Mouse (Mus musculus) embryonic facial prominence, embryonic 13.5 days (tissue): ENCODE data around the gene Pik3cd. TPM values are rescaled to one million over a fixed set of nuclear protein-coding genes. Genes with fewer than 3 reads are reported as not detected.

Experiments
- ATAC-seq: fragments of 200-750 bp; cut with Nextera tagmentation; 2 replicates; pipeline ENCODE4 v1.8.0; 2017; ENCODE audit warnings: low read depth; ENCODE audit not compliant: insufficient number of reproducible peaks, insufficient read depth, low FRiP score, low TSS enrichment
- H3K27ac ChIP-seq: fragments of 300-500 bp; sonication (generic); 2 replicates; pipeline ENCODE4 v1.5.1; 2015; ENCODE audit warnings: moderate library complexity, mild to moderate bottlenecking, inconsistent platforms
- H3K27me3 ChIP-seq: fragments of 300-500 bp; sonication (generic); 2 replicates; pipeline ENCODE4 v1.6.1; 2015; ENCODE audit warnings: mild to moderate bottlenecking, inconsistent platforms
- H3K36me3 ChIP-seq: fragments of 300-500 bp; sonication (generic); 2 replicates; pipeline ENCODE4 v1.6.1; 2015; ENCODE audit warnings: mild to moderate bottlenecking, inconsistent platforms
- H3K4me1 ChIP-seq: fragments of 300-500 bp; sonication (generic); 2 replicates; pipeline ENCODE4 v1.6.1; 2015; ENCODE audit warnings: inconsistent platforms
- H3K4me2 ChIP-seq: fragments of 300-500 bp; sonication (generic); 2 replicates; pipeline ENCODE4 v1.6.1; 2015; ENCODE audit warnings: moderate library complexity, mild to moderate bottlenecking, inconsistent platforms
- H3K4me3 ChIP-seq: fragments of 300-500 bp; sonication (generic); 2 replicates; pipeline ENCODE4 v1.5.1; 2015; ENCODE audit warnings: mild to moderate bottlenecking, inconsistent platforms
- H3K9ac ChIP-seq: fragments of 300-500 bp; sonication (generic); 2 replicates; pipeline ENCODE4 v1.6.1; 2015; ENCODE audit warnings: mild to moderate bottlenecking, inconsistent platforms
- H3K9me3 ChIP-seq: fragments of 300-500 bp; sonication (generic); 2 replicates; pipeline ENCODE4 v1.6.1; 2016; ENCODE audit warnings: inconsistent platforms
- WGBS: fragments of 180-500 bp; shearing (Covaris S2); methylation state at CpG from one replicate; pipeline ENCODE4 v1.1.7; 2015; ENCODE audit warnings: mixed read lengths; 5-methylcytosine and 5-hydroxymethylcytosine counted together
- polyA plus RNA-seq: library from polyadenylated mRNA; unstranded; fragments of >200 nt; fragmentation: Nextera tagmentation; extraction: Ambion mirVana; gene quantifications from 2 replicates; pipeline ENCODE4 v1.2.1, GENCODE M21; 2015

Gene Pik3cd
- polyA plus RNA-seq, 1 experiment from 2014 or later = 4.4 TPM

DNA sequence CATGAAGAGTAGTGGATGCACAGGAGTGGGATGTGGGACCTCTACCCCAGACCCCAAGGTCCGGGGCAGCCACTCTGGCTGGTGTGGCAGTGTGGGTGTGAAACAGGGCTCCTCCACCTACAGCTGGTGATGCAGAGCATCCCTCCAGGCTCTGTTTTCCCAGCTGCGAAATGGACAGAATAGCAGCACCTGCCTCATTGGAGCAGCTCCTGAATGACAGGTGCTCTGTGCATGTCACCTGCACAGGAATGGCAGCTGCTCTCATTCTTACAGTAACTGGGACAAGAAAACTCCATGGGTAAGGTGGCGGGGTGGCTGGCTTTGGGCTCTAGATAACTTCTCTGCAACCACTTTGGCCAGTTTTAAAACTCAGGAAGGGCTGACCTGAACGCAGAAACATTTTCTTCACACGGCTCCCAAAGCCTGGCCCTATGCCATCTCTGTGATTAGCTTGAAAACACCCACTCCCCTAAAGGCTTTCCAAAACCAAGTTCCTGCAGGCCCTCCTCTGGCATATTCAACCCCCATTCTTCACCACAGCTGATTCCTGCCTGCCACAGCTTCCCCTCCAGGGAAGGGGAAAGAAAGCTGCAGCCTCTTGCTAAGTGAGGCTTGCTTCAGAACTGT is 33.4 kb upstream of the Pik3cd start:
- H3K4me2 ChIP-seq = peak overlapping the region; percentile 97
- peak overlapping the region; percentile 93; the same call in 1 of the 2 replicates for H3K4me3 ChIP-seq
- ATAC-seq = no peak
- no peaks in the 10 kb centered on the region for H3K9me3 ChIP-seq
- peak overlapping the region; percentile 49; the same call in 1 of the 2 replicates for H3K9ac ChIP-seq
- no peak overlapping the region for H3K27ac ChIP-seq
- no peaks in the 10 kb centered on the region for H3K27me3 ChIP-seq
- peaks cover 58% of the 10 kb centered on the region for H3K4me1 ChIP-seq
- 81% methylated on average over 5 of the region's 5 CpGs for WGBS
- peaks cover 12% of the 10 kb centered on the region for H3K36me3 ChIP-seq

DNA sequence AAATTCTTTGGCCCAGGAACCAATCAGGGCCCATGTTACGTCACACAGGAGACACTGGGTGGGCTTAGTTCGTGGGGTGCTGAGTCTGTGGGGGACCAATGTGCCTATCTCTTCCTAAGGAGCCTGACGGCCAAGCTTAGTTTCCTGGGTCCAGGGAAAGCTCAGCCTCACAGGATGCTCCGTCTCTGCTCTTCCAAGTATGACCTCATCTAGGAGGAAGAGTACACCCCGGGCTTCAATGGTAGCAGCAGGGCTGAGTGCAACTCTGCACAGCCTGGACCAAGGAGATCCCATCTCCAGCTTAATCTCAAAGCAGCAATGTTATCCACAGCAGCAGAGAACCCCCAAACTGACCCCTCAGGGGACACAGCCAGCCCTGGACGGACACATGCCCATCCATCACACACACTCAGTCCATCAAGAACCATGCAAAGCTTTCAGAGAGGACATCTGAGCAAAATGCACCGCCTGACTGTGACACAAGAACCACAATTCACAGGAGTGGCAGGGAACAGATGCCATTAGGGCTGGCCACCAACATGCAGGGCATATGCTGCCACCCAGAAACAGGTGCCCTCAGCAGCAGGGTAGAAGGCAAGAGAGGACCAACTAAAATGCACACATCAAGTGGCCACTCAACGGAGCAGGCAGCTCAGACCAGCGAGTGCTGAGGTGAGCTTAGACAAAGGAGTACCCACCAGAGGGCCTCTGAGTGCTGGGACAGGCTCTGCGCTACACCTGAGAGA is 32.5 kb upstream of the Pik3cd start:
- Histone ChIP-seq H3K4me1 (peaks cover 59% of the 10 kb centered on the region), H3K36me3 (peaks cover 16% of the 10 kb centered on the region), H3K9ac (0 out of 2 replicates have a peak overlapping the region, but pooled peaks have one; percentile 40), H3K27me3 (no peaks in the 10 kb centered on the region), H3K4me3 (no peak overlapping the region), H3K9me3 (no peaks in the 10 kb centered on the region), H3K27ac (no peak overlapping the region), H3K4me2 (no peak overlapping the region)
- ATAC-seq = no peak
- WGBS = 85% methylated on average over 10 of the region's 10 CpGs

DNA sequence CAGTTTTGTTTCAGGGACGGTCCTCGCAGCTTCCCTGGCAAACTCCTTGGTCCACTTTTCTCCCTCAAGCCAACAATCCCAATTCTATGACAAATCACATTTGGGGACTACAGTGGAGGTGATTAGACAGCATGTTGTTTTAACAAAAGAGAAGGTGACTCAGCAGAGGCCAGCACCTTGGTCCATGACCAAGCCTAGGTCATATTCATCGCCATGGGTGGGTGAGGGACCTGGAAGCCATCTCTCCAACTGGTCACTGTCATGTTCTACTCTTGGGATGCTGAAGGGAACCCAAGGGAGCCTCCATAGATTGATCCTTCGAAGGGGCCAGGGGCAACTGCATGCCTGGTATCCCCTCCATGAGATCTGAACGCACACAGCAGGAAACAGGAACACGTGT is 31.9 kb upstream of the Pik3cd start:
- Histone ChIP-seq H3K9ac (peak overlapping the region; percentile 54), H3K27me3 (no peaks in the 10 kb centered on the region), H3K4me2 (no peak overlapping the region), H3K4me3 (no peak overlapping the region), H3K36me3 (peaks cover 23% of the 10 kb centered on the region), H3K4me1 (peaks cover 60% of the 10 kb centered on the region), H3K27ac (peak overlapping the region; percentile 51; the same call in 1 of the 2 replicates), H3K9me3 (no peaks in the 10 kb centered on the region)
- WGBS = 82% methylated on average over 6 of the region's 6 CpGs
- no peak for ATAC-seq

DNA sequence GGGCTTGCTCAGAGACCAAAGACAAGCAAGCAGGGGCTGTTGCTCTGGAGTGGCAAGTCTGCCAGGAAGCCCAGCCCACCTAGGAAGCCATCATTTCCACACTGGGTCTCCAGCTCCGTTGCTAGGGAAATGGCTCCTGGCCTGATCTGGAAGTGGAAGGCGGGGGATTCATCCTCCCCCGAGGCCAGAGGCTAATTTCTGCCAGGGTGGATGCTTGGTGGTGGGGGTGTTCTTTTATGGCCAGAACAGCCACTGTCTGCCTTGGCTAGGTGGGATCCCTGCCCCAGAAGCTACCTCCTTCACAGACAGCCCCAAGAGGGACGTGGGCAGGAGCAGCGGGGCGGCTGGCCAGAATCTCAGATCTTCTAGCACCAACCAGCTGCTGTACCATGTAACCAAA is 31.4 kb upstream of the Pik3cd start:
- Histone ChIP-seq H3K9ac (peak overlapping the region; percentile 54), H3K4me1 (peaks cover 64% of the 10 kb centered on the region), H3K4me2 (peak overlapping the region; percentile 7), H3K9me3 (no peaks in the 10 kb centered on the region), H3K36me3 (peaks cover 28% of the 10 kb centered on the region), H3K4me3 (no peak overlapping the region), H3K27ac (peak overlapping the region; percentile 51), H3K27me3 (no peaks in the 10 kb centered on the region)
- WGBS = 40% methylated on average over 6 of the region's 6 CpGs
- no peak for ATAC-seq

DNA sequence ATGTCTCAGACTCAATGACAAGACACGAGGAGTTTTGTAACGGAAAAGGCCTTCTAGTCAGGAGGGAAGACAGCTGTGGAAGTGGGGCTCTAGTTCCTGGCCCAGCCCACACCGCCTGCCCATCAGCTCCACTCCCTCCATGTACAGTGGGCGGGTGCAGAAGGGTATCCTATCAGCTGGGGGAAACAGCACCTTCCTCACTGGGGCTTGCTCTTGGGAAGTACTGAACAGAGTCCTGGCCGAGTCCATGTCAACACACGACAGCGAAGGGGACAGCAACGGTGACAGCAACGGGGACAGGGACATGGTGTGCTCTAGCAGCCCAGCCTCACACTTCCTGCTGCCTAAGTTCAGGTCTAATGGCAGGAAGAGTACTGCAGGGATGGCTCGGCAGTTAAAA is 30.4 kb upstream of the Pik3cd start:
- H3K27ac ChIP-seq = no peak overlapping the region
- no peak overlapping the region for H3K4me2 ChIP-seq
- no peak for ATAC-seq
- no peaks in the 10 kb centered on the region for H3K27me3 ChIP-seq
- H3K36me3 ChIP-seq = peaks cover 38% of the 10 kb centered on the region
- WGBS = 71% methylated on average over 10 of the region's 10 CpGs
- no peak overlapping the region for H3K4me3 ChIP-seq
- peaks cover 57% of the 10 kb centered on the region for H3K4me1 ChIP-seq
- peak overlapping the region; percentile 11; the same call in 1 of the 2 replicates for H3K9ac ChIP-seq
- no peaks in the 10 kb centered on the region for H3K9me3 ChIP-seq

DNA sequence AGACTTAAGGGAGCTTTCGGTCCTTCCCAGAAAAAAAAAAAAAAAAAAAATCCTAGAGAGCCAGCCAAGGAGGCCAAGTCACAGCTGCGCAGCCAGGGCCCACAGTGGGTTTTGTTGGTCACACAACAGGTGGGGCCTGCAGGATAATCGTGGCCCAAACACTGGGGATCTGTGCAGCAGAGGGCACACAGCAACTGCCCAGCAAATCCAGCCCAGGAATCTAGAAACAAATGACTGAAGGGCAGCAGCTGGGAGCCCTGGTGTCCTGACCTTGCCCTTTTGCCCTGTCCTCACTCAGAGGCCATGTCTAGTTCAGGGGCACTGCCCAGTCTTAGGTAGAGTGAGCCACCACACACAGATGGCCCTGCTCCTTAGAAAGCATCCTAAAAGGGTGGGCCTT is 29.9 kb upstream of the Pik3cd start:
- Histone ChIP-seq H3K27ac (no peak overlapping the region), H3K4me3 (no peak overlapping the region), H3K4me1 (peaks cover 57% of the 10 kb centered on the region), H3K27me3 (no peaks in the 10 kb centered on the region), H3K36me3 (peaks cover 42% of the 10 kb centered on the region), H3K9ac (0 out of 2 replicates have a peak overlapping the region, but pooled peaks have one; percentile 11), H3K9me3 (no peaks in the 10 kb centered on the region), H3K4me2 (no peak overlapping the region)
- 89% methylated on average over 3 of the region's 3 CpGs for WGBS
- no peak for ATAC-seq

DNA sequence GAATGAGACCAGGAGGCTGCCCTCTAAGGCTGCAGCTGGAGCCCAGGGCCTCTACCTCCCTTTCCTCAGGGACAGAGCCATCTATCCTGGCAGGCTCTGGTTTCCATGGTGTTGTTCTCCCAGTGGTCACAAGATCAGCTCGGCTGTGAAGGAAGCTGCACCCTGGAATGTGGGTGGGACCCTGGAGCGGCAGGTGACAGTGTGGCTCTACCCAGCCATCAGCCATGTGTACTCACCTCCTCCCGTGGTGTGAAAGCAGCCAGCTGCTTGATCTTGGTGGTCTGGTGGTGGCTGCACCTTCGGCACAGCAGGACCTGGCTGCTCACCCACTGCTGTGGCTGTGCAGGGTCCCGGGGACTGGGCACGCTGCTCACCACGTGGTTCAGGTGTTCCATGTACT is 28.5 kb upstream of the Pik3cd start:
- Histone ChIP-seq H3K4me3 (no peak overlapping the region), H3K4me2 (no peak overlapping the region), H3K9ac (no peak overlapping the region), H3K27me3 (no peaks in the 10 kb centered on the region), H3K9me3 (no peaks in the 10 kb centered on the region), H3K36me3 (peaks cover 57% of the 10 kb centered on the region), H3K27ac (no peak overlapping the region), H3K4me1 (peaks cover 43% of the 10 kb centered on the region)
- no peak for ATAC-seq
- 85% methylated on average over 7 of the region's 7 CpGs for WGBS

DNA sequence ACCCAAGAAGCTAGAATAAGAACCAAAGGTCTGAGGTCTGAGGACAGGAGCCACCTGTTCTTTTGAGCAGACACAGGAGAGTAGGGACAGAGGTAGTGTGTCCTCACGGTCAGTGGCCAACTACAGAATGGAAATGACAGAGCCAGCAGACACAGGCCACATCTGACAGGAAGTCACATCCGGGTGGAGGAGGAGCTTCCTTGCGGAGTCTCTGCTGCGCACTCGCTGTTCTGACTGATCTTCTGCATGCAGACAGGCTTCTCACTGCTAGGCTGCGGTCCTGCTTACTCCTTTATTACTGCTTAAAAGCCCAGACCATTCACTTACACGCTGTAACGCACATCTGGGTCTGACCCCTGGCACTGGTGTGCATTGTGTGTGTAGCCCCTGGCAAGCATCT is 26.4 kb upstream of the Pik3cd start:
- peaks cover 77% of the 10 kb centered on the region for H3K36me3 ChIP-seq
- WGBS = 66% methylated on average over 8 of the region's 8 CpGs

DNA sequence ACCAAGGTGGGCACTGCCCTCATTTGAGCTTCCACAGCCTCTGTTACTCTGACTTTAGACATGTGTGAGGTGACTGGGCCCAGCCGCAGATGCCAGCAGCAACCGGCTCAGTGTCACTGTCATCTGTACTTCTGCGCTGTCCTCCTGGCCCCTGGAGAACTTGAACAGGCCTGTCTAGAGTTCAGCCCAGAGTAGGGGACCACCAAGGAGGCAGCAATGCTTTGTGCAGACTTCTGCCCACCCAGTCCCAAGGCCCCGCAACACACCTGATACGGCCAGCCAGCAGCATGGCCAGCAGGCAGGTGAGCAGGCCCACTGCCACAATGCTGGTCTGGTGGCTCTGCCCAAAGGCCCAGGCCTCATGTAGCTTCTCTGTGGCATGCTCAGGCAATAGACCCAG is 25.3 kb upstream of the Pik3cd start:
- Histone ChIP-seq H3K9me3 (no peaks in the 10 kb centered on the region), H3K4me2 (no peak overlapping the region), H3K27me3 (no peaks in the 10 kb centered on the region), H3K36me3 (peaks cover 81% of the 10 kb centered on the region), H3K4me1 (peaks cover 19% of the 10 kb centered on the region), H3K4me3 (no peak overlapping the region), H3K9ac (0 out of 2 replicates have a peak overlapping the region, but pooled peaks have one; percentile 2), H3K27ac (no peak overlapping the region)
- WGBS = 95% methylated on average over 5 of the region's 5 CpGs
- ATAC-seq = no peak

More for the DNA sequence above, 26.4 kb upstream of the Pik3cd start:
- Histone ChIP-seq H3K4me3 (no peak overlapping the region), H3K4me2 (no peak overlapping the region), H3K9me3 (no peaks in the 10 kb centered on the region), H3K27me3 (no peaks in the 10 kb centered on the region), H3K4me1 (peaks cover 31% of the 10 kb centered on the region), H3K9ac (no peak overlapping the region), H3K27ac (no peak overlapping the region)
- ATAC-seq = no peak

DNA sequence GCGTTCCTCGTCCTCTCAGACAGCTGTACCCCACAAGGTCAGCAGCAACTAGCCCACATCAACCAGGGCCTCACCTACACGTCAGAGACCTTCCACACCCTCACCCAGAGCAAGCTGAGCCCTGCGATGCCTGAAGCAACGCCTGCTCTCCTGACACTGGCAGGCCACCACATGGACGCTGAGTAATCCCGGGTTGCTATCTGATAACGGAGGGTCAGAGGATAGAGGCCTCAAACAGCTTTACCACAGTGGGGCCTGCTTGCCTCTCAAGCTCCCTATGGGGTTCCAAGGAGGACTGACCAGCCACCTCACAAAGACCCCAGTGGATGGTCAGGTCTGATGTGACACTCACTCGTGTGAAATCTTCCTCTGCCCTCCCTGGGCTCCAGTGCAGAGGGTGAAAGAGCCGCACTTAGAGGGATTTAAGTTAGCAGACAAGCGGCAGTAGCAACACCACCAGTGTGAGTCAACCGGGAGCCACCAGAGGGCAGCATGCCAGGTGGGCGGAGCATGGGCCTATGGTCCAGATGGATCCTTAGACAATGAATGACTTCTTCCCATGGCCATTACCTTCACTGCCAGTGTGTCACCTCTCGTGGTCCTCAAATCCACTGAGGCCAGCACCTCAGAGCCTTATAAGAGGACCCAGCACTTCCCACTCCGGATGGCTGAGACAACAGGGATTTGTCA is 23.4 kb upstream of the Pik3cd start:
- WGBS = 66% methylated on average over 15 of the region's 15 CpGs
- Histone ChIP-seq H3K4me3 (no peak overlapping the region), H3K4me2 (no peak overlapping the region), H3K9ac (no peak overlapping the region), H3K27me3 (no peaks in the 10 kb centered on the region), H3K36me3 (peaks cover 88% of the 10 kb centered on the region), H3K4me1 (peaks cover 14% of the 10 kb centered on the region), H3K9me3 (no peaks in the 10 kb centered on the region), H3K27ac (no peak overlapping the region)
- ATAC-seq = no peak

DNA sequence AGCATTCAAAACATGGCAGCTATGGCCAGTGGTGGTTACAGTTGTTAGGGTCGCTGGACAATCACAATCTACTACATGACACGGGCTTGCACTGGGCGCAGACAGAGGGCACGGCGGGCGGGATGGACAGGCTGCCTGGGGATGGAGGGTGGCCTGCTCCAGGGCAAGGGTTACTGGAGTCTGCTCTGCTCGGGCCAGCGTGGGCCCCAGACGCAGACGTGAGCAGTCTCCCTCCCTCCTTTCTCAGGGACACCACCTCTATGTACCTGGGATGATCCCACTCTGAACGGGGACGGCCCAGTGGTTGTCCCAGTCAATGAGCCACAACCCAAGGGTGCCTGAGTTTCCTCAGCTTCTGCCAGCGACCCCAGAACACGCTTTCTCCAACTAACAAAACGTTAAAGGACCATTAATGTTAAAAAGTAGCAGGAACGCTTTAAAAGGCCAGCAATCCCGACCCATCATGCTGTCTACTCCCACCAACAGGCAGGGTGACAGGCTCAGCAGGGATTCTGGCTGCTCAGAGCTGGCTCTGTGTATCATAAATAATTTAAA is 22.6 kb upstream of the Pik3cd start:
- WGBS = 88% methylated on average over 17 of the region's 17 CpGs
- no peak for ATAC-seq
- no peak overlapping the region for H3K4me3 ChIP-seq
- peaks cover 12% of the 10 kb centered on the region for H3K4me1 ChIP-seq
- H3K9me3 ChIP-seq = no peaks in the 10 kb centered on the region
- H3K9ac ChIP-seq = no peak overlapping the region
- no peaks in the 10 kb centered on the region for H3K27me3 ChIP-seq
- no peak overlapping the region for H3K27ac ChIP-seq
- peaks cover 92% of the 10 kb centered on the region for H3K36me3 ChIP-seq
- H3K4me2 ChIP-seq = no peak overlapping the region
